8 mouse cellular contexts compared by ENCODE assay signal in genomic region chr13:5861157-5862002, GRCm38 (mm10). TPM values are rescaled to one million over a fixed set of nuclear protein-coding genes. Genes with fewer than 3 reads are reported as not detected.
A peak's percentile ranks its signal among the peaks of the same experiment; 100 is the strongest.
DNase-seq lines count a peak whose midpoint lies in the region; ATAC-seq lines count a peak whose summit lies in the region.

TSS of gene Klf6 (plus strand) at chr13:5861482.

- H3K4me3 ChIP-seq in hindbrain, embryonic 16.5 days (ENCODE audit: low read length) = peak within 1 kb of the TSS; percentile 80
- H3K4me3 ChIP-seq in macrophage (ENCODE audit: inconsistent target) = peak within 1 kb of the TSS; percentile 83

- H3K27me3 ChIP-seq in hindbrain, embryonic 16.5 days (replicated peaks; ENCODE audit: control insufficient read depth, insufficient read depth, low read length) = no peaks in the 10 kb centered on the region

- H3K4me2 ChIP-seq in hindbrain, embryonic 16.5 days (ENCODE audit: low read length) = peak within 1 kb of the TSS; percentile 82

- peak within 1 kb of the TSS; percentile 89 for H3K9ac ChIP-seq in hindbrain, embryonic 16.5 days (ENCODE audit: low read depth, low read length)

- peaks cover 50% of the 10 kb centered on the region for H3K79me2 ChIP-seq in macrophage (ENCODE audit: inconsistent target)

- DNase-seq in WW6 (ENCODE audit: low read depth, low spot score) = peak; percentile 92
- peak; percentile 96 to 99 for DNase-seq in cerebellum, postnatal 4 days (ENCODE audit: low spot score in 2 of 2)
- peak; percentile 99 for DNase-seq in gastrocnemius, adult 18-20 months (ENCODE audit: low spot score)
- DNase-seq in left cerebral cortex, adult 18-20 months (ENCODE audit: low spot score in 2 of 2) = peak; percentile 99 to 100
- peak; percentile 100 for DNase-seq in right cerebral cortex, adult 18-20 months
- peak; percentile 99 for DNase-seq in urinary bladder, postnatal 10 days (ENCODE audit: low spot score)

- peaks cover 10% of the 10 kb centered on the region for H3K36me3 ChIP-seq in hindbrain, embryonic 16.5 days (ENCODE audit: control insufficient read depth, insufficient read depth, low read length)
- H3K36me3 ChIP-seq in macrophage (ENCODE audit: inconsistent target) = peaks cover 6% of the 10 kb centered on the region; the same call in 1 of the 2 replicates

- peak; percentile 99 for ATAC-seq in hindbrain, embryonic 16.5 days

- peaks cover 17% of the 10 kb centered on the region for H3K4me1 ChIP-seq in hindbrain, embryonic 16.5 days (ENCODE audit: control insufficient read depth, insufficient read depth, low read depth, low read length)

- H3K9me3 ChIP-seq in hindbrain, embryonic 16.5 days (ENCODE audit: control insufficient read depth, low read length) = no peaks in the 10 kb centered on the region

- WGBS in hindbrain, embryonic 16.5 days = under 1% methylated on average over 50 of the region's 60 CpGs
- WGBS in macrophage (ENCODE audit: missing documents) = under 1% methylated on average over 46 of the region's 60 CpGs

- H3K27ac ChIP-seq in hindbrain, embryonic 16.5 days (ENCODE audit: low read depth, low read length) = peak within 1 kb of the TSS; percentile 100
- peak within 1 kb of the TSS; percentile 99 for H3K27ac ChIP-seq in macrophage

RNA-seq across cellular contexts. Expression of gene Klf6, which starts in this region (rescaled TPM):
- 10 to 100 TPM; 23.4 to 34.7 TPM for total RNA-seq in gastrocnemius, adult 18-20 months (2021)
- polyA plus RNA-seq in hindbrain, embryonic 16.5 days (2015; fragmentation: Nextera tagmentation; extraction: Ambion mirVana) = 87.6 and 96.3 TPM in 2 replicates
- 10 to 100 TPM; 52.9 to 58.0 TPM for total RNA-seq in left cerebral cortex, adult 18-20 months (2021)
- total RNA-seq in macrophage (2018; cell fraction: chromatin; rRNA removed) = 1,000 to 10,000 TPM in 5 of 26 experiments, 100 to 1,000 TPM in 21; 214 to 1,575 (median 623) TPM
- 1,000 to 10,000 TPM in 3 of 26 experiments, 100 to 1,000 TPM in 23; 179 to 1,130 (median 488) TPM for total RNA-seq in macrophage (2018; cell fraction: cytosol; rRNA removed)
- 1,000 to 10,000 TPM in 11 of 26 experiments, 100 to 1,000 TPM in 15; 236 to 1,693 (median 931) TPM for total RNA-seq in macrophage (2018; cell fraction: nucleus; rRNA removed)
- 120 to 182 TPM (median 126 TPM) in 3 replicates for polyA plus RNA-seq in macrophage (2018)

Comparison
In these comparisons a context has a peak if more than half of its experiments do, and no peak if none do; other contexts are left out.
1. Peak in every context shown above with its lines: DNase-seq, ATAC-seq, H3K4me3 ChIP-seq and H3K27ac ChIP-seq.